ENCODE assay signal across 19 mouse cellular contexts in genomic region chr2:5762031-5762430, GRCm38 (mm10). TPM values are rescaled to one million over a fixed set of nuclear protein-coding genes. Genes with fewer than 3 reads are reported as not detected.
DNase-seq lines count a peak whose midpoint lies in the region; TF ChIP-seq lines count a peak whose summit lies in the region.
"Had no signal": no experiment of that assay in that cellular context is flagged by ENCODE, and none has a peak within 500 bp of the region (broad histone marks: within the 10 kb centered on the region; RNA-seq: fewer than 3 reads in every experiment).

No protein-coding gene starts in this region.

- no peak overlapping the region for H3K4me3 ChIP-seq in layer of hippocampus, adult 2 months
- H3K4me3 ChIP-seq in E14TG2a.4 (replicated peaks; ENCODE audit: low read length), result no peak overlapping the region
- H3K4me3 ChIP-seq: embryonic facial prominence, embryonic 13.5 days; heart, adult 2 months; hindbrain, embryonic 13.5 days had no signal

- no peak overlapping the region for H3K27ac ChIP-seq in layer of hippocampus, adult 2 months
- H3K27ac ChIP-seq: embryonic facial prominence, embryonic 13.5 days; heart, adult 2 months; hindbrain, embryonic 13.5 days; hindbrain, postnatal 0 days had no signal

- H3K9me3 ChIP-seq in E14TG2a.4 (ENCODE audit: low read length), result peaks cover 4% of the 10 kb centered on the region; the same call in 1 of the 2 replicates
- H3K9me3 ChIP-seq: embryonic facial prominence, embryonic 13.5 days; hindbrain, embryonic 13.5 days had no signal

- TF ChIP-seq CTCF in layer of hippocampus, adult 2 months (conservative IDR thresholded peaks at IDR 0.05), result peak; percentile 23; the same call in 1 of the 2 replicates
- peak; percentile 43 for TF ChIP-seq CTCF in E14TG2a.4 (conservative IDR thresholded peaks at IDR 0.05; ENCODE audit: low read length)

- no peaks in the 10 kb centered on the region for H3K27me3 ChIP-seq in E14TG2a.4 (ENCODE audit: insufficient read depth, low read length)
- H3K27me3 ChIP-seq: embryonic facial prominence, embryonic 13.5 days; hindbrain, embryonic 13.5 days had no signal

- DNase-seq in layer of hippocampus, adult 2 months (ENCODE audit: low spot score in 2 of 2), result no peak
- DNase-seq in layer of hippocampus, adult 8-10 months (ENCODE audit: low spot score in 2 of 2), result no peak
- peak; percentile 50 for DNase-seq in ES-CJ7 (ENCODE audit: low read depth, low spot score)
- DNase-seq in ZHBTc4 (ENCODE audit: low read depth, low spot score), result peak; percentile 79
- no peak for DNase-seq in cerebellum, adult 11 months
- no peak for DNase-seq in kidney, postnatal 4 days
- DNase-seq: adrenal gland, postnatal 10 days; cerebellum, adult 18-20 months; cerebellum, adult 9-11 months; cerebellum, postnatal 36 days; gastrocnemius, postnatal 10 days; heart, adult 2 months; heart, postnatal 10 days; heart, postnatal 4 days; kidney, adult 11 months had no signal

- H3K36me3 ChIP-seq in E14TG2a.4 (ENCODE audit: insufficient read depth, low read length), result no peaks in the 10 kb centered on the region
- H3K36me3 ChIP-seq: embryonic facial prominence, embryonic 13.5 days; hindbrain, embryonic 13.5 days had no signal

- peaks cover 19% of the 10 kb centered on the region for H3K4me1 ChIP-seq in E14TG2a.4 (replicated peaks; ENCODE audit: low read depth, low read length)
- H3K4me1 ChIP-seq: embryonic facial prominence, embryonic 13.5 days; hindbrain, embryonic 13.5 days had no signal

RNA-seq across cellular contexts. Expression of gene Camk1d, which starts 47.7 kb away (rescaled TPM):
- 100 to 1,000 TPM; 159 to 180 TPM for total RNA-seq in layer of hippocampus, adult 2 months (2021)
- 100 to 1,000 TPM; 133 to 174 (median 152) TPM for total RNA-seq in layer of hippocampus, adult 8-10 months (2022)

Comparison
In these comparisons a context has a peak if more than half of its experiments do, and no peak if none do; other contexts are left out.
1. DNase-seq: peak in ES-CJ7 (single experiment) and ZHBTc4 (single experiment); none in layer of hippocampus, adult 2 months (0 of 2), layer of hippocampus, adult 8-10 months (0 of 2), cerebellum, adult 11 months (single experiment) and kidney, postnatal 4 days (0 of 2).